Mouse (Mus musculus): ENCODE results near the gene Shc2. TPM values are rescaled to one million over a fixed set of nuclear protein-coding genes. Genes with fewer than 3 reads are reported as not detected.

Shc2 gene
- polyA plus RNA-seq, 1 experiment, result 1.7 TPM

DNA sequence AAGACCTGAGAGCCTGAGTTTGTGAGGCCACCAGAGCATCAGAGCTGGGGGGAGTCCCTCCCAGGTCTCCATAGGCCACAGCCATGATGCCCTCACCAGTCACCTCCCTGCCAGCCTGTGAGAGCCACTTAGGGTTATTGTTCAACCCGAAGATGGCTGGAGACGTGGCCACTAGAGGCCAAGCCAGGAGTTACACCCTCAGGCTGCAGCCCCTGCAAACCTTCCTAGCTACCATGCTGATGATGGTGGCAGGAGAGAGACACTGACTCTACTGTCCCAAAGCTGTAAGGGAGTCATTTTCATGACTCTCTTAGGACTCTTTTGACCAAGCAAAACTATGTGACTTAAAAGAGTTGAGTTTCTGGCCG is 34.4 kb upstream of the Shc2 start:
- H3K27ac ChIP-seq (replicated peaks; ENCODE audit: low read depth, low read length), result no peak overlapping the region
- H3K4me1 ChIP-seq (ENCODE audit: control insufficient read depth, insufficient read depth, insufficient read length, low read length), result peaks cover 8% of the 10 kb centered on the region
- no peak overlapping the region for H3K4me3 ChIP-seq (ENCODE audit: insufficient read depth, low read depth, low read length)

DNA sequence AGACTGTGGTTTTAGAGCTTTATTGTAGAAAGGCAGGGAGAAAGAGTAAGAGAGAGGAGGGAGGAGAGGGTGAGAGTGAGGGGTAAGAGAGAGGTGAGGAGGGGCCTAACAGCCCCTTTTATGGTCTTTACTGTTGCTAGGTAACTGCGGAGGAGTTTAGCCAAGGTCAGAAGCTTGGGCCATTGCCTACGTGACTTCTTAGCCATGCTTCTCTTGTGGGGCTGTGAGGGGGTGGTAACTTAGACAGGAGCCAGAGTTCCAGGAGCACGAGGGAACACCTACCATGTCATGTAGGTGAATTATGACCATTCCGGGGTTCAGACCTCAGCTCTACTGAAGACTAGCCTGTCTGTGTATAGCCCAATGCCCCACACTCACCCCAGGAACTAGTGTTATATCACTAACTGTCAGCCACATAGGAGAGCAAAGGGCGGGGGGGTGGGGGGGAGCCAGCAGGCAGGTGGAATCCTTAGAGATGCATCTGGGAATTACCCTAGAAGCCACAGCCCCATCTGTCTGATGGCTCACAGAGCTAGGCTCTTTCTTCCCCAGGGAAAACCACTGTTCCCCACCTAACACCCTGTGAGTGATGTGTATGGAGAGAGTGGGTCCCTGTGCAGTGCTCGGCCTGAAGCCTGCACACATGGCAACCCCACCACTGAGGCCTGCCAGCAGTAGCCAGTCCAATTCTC is 33.8 kb upstream of the Shc2 start:
- Histone ChIP-seq H3K4me1 (ENCODE audit: control insufficient read depth, insufficient read depth, insufficient read length, low read length) (peaks cover 8% of the 10 kb centered on the region), H3K4me3 (ENCODE audit: insufficient read depth, low read depth, low read length) (no peak overlapping the region), H3K27ac (replicated peaks; ENCODE audit: low read depth, low read length) (no peak overlapping the region)

DNA sequence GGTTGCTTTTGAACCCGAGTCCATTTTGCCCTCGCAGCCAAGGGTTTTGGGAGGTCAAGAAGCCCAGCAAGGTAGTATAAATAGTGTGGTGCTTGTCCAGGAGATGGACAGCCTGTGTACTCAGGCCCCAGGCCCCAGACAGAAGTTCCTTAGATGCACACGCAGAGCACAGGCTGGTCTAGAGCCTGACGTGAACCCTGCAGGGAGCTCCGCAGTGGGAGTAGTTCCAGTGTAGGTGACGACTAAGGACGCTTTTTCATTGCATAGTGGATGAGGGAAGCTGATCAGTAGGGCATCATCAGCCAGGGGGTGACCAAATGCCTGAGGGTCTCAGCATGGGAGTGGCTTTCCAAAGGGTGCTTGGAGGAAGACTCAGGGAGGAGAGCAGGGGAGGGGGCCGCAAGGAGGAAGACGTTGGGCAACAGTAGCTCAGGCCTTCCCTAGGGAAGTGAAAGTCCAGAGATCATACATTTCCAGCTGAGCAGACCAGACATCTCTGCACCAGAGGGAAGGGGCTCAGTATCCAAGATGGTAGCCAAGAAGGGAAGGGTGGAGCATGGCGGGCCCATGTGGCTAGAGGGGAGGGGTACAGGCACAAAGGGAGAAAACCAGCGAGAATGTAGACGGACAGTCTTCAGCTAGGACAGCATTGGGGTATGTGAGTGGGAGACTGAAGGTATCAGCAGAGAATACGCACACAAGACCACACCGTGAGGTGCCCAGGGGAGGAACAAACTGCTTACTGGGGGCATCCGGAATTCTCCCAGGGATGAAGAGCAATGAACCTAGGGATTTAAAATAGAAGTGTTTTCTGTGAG is 32.6 kb upstream of the Shc2 start:
- H3K27ac ChIP-seq (replicated peaks; ENCODE audit: low read depth, low read length), result no peak overlapping the region
- H3K4me3 ChIP-seq (ENCODE audit: insufficient read depth, low read depth, low read length), result peak overlapping the region; percentile 78
- peaks cover 8% of the 10 kb centered on the region for H3K4me1 ChIP-seq (ENCODE audit: control insufficient read depth, insufficient read depth, insufficient read length, low read length)

DNA sequence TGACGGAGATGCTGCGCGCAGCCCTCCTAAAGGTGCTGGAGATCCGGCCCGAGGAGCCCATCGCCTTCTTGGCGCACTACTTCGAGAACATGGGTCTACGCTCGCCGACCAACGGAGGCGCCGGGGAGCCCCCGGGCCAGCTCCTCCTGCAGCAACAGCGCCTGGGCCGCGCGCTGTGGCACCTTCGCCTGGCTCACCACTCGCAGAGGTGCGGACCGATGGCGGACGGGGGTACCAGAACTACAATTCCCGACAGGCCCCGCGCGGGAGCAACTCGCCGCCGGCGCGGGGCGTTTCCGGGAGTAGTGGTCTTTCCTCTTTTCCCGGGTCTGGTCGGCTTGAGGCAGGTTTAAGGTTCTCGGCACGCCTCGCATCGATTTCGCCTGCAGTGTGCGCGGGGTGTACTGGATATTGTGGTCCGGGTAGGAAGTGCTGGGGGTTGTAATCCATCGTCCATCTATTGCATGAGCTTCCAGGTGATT is 31.9 kb upstream of the Shc2 start:
- Histone ChIP-seq H3K27ac (replicated peaks; ENCODE audit: low read depth, low read length) (peak overlapping the region; percentile 79), H3K4me1 (ENCODE audit: control insufficient read depth, insufficient read depth, insufficient read length, low read length) (peaks cover 8% of the 10 kb centered on the region), H3K4me3 (ENCODE audit: insufficient read depth, low read depth, low read length) (peak overlapping the region; percentile 78)

DNA sequence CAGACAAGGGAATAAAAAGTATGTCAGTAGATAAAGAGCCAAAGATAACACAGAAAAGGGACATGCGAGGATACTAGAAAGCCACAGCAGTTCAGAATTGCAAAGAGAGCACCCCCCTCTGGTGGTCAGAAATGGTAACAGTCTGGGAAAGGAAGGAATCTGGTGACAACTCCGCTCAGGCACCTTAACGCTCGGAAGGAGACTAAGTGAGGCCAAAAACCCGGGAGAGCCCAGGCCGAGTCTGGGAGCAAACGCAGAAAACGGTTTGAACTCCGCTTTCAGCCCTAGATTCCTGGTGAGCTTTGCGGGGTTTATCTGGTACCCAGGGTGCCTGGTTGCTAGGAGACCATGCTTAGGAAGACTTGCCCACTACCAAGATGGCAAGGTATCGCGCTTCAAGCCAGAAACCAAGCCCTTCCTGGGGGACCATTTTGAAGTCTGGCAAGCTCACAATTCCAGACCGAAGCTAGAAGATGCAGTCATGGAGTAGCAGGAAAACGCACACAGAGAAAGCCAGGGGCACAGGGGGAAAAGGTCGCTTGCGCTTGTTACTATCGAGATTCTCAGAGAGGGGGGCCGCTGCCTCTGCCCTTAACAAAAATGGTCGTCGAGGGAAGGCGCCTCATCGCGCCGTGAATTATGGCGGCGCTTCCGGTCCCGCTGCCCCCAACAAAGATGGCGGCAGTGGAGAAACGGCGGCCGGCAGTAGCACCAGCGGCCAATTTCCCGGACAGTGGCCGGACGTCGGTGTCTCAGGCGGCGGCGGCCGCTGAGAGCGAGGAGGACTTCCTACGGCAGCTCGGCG is 31.3 kb upstream of the Shc2 start, which contains the start of gene Tpgs1:
Tpgs1 (plus strand) TSS at position 599 of the 805 bp plus-strand sequence.
- Histone ChIP-seq H3K4me3 (ENCODE audit: insufficient read depth, low read depth, low read length) (peak within 1 kb of the TSS; percentile 78), H3K27ac (replicated peaks; ENCODE audit: low read depth, low read length) (peak within 1 kb of the TSS; percentile 92), H3K4me1 (ENCODE audit: control insufficient read depth, insufficient read depth, insufficient read length, low read length) (peaks cover 8% of the 10 kb centered on the region)

DNA sequence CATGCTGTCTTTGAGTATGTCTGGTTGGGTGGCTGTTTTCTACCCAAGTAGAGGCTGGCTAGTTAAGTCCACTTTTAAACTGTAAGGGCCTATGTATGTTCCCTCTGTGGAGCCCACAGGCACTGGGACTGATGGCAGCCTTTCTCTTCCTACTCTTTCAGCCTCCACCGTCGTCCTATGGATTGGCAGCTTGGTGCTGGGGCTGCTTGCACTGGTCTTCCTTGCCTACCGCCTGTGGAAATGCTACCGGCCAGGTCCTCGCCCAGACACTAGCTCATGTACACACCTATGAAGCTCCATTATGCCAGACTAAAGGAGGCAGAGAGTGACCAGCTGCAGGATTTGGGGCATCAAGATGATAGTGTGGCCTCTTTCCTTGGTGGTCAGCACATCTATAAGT is 30.4 kb upstream of the Shc2 start:
- Histone ChIP-seq H3K27ac (replicated peaks; ENCODE audit: low read depth, low read length) (no peak overlapping the region), H3K4me3 (ENCODE audit: insufficient read depth, low read depth, low read length) (no peak overlapping the region), H3K4me1 (ENCODE audit: control insufficient read depth, insufficient read depth, insufficient read length, low read length) (peaks cover 8% of the 10 kb centered on the region)

DNA sequence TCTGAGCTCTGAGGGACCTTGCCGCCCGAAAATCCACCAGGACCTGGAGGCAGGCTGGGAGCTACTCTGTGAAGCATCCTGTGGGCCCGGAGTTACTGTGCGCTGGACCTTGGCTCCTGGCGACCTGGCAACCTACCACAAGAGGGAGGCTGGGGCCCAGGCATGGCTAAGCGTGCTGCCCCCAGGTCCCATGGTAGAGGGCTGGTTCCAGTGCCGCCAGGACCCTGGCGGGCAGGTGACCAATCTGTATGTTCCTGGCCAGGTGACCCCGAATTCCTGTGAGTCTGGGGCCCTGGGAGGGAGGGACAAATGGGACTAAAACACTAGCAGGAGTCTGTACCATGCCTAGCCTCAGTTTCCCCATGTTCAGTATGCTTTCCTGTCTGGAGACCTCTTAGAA is 28.8 kb upstream of the Shc2 start:
- Histone ChIP-seq H3K27ac (replicated peaks; ENCODE audit: low read depth, low read length) (no peak overlapping the region), H3K4me1 (ENCODE audit: control insufficient read depth, insufficient read depth, insufficient read length, low read length) (peaks cover 8% of the 10 kb centered on the region), H3K4me3 (ENCODE audit: insufficient read depth, low read depth, low read length) (no peak overlapping the region)

DNA sequence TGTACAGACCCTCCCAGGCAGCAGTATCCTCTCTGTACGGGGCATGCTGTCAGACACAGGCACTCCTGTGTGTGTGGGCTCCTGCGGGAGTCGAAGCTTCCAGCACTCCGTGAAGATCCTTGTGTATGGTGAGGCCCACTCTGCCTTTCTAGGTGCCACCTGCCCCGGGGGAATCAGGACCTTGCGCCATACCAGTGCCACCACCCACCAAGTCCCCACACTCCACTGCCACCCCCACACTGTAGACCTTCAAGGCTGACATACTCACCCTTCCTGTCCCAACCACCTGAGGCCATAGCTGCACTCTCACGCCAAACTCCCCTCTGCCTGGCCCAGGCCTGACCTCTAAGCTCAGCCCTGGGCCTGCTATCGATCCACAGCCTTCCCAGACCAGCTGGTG is 27.3 kb upstream of the Shc2 start:
- Histone ChIP-seq H3K4me1 (ENCODE audit: control insufficient read depth, insufficient read depth, insufficient read length, low read length) (peaks cover 2% of the 10 kb centered on the region), H3K27ac (replicated peaks; ENCODE audit: low read depth, low read length) (no peak overlapping the region), H3K4me3 (ENCODE audit: insufficient read depth, low read depth, low read length) (no peak overlapping the region)

DNA sequence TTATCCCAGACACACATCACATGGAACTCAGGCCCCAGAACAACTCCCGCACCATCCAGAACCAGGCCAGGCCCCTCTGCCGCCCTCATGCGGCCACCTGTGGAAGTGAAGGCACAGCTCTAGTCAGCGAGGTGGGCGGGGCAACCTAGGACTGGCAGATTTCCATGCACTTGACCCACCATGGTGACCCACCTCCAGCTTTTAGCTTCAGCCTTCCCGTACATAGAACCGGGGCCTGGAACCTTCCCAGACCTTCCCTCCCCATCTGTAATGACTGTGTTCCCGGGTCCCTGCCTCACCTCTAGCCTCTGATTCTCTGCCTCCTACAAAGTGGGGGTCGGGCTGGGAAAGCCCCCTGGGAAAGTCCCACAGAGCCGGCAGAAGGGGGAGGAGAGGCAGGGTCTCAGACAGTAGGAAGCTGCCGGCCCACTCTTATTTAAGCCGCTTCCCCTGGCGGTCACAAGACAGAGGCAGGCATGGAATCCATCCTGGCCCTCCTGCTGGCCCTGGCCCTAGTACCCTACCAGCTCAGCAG is 26.5 kb upstream of the Shc2 start, which contains the start of gene Madcam1:
Madcam1 (plus strand) TSS at position 429 of the 535 bp plus-strand sequence.
- Histone ChIP-seq H3K4me3 (ENCODE audit: insufficient read depth, low read depth, low read length) (no peak within 1 kb of the TSS), H3K4me1 (ENCODE audit: control insufficient read depth, insufficient read depth, insufficient read length, low read length) (no peaks in the 10 kb centered on the region)

DNA sequence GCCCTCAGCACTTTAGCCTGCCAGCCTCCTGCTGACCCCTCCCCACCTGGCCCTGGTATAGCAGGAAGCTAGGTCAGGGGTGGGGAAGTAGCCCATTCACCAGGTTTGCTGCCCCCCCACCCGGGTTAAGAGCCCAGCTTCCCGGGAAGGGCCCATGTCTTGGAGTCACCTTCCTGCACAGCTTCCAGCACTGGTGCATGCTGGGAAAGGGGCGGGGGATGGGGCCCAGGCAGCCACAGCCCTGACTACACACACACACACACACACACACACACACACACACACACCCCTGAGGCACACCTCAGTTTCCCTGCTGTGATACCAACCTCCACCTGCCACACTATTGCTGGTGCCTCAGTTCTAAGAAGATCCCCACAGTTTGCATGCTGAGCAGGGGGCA is 24.1 kb upstream of the Shc2 start:
- no peak overlapping the region for H3K27ac ChIP-seq (replicated peaks; ENCODE audit: low read depth, low read length)
- H3K4me3 ChIP-seq (ENCODE audit: insufficient read depth, low read depth, low read length), result no peak overlapping the region
- no peaks in the 10 kb centered on the region for H3K4me1 ChIP-seq (ENCODE audit: control insufficient read depth, insufficient read depth, insufficient read length, low read length)

More for the DNA sequence above, 26.5 kb upstream of the Shc2 start, which contains the start of gene Madcam1:
- H3K27ac ChIP-seq (replicated peaks; ENCODE audit: low read depth, low read length), result no peak within 1 kb of the TSS

DNA sequence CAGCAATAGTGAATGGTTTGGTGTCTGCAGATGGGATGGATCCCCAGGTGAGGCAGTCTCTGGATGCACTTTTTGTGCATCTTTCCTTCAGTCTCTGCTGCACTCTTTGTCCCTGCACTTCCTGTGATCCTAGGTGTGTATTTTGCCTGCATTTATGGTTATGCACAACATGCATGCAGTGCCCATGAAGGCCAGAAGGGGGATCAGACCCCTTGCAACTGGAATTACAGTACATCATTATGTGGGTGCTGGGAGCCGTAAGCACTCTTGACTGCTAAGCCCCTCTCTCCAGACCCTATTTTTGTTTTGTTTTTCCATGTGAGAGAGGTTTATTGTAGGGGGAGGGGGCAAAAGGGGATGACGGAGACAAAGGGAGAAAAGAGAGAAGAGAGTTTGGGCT is 22.6 kb upstream of the Shc2 start:
- H3K27ac ChIP-seq (replicated peaks; ENCODE audit: low read depth, low read length), result no peak overlapping the region
- no peaks in the 10 kb centered on the region for H3K4me1 ChIP-seq (ENCODE audit: control insufficient read depth, insufficient read depth, insufficient read length, low read length)
- H3K4me3 ChIP-seq (ENCODE audit: insufficient read depth, low read depth, low read length), result no peak overlapping the region

DNA sequence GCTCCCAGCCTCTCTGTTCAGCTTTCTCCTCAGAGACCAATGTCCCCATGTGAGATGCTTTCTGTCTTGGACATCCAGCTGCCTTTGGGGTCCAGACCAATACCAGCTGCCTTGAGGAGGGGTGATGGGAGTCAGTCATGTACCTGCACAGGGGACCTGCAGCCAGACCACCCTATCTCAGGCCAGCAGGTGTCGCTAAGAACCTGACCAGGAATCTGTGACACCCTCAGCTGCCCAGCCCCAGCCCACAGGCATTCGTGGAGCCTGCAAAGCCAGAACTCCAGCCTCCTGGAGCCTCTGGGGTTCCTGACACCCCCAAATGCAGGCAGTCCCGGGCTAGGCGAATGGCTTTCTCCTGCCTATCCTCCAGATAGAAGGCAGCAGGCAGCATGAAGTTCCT is 21.1 kb upstream of the Shc2 start:
- Histone ChIP-seq H3K27ac (replicated peaks; ENCODE audit: low read depth, low read length) (no peak overlapping the region), H3K4me3 (ENCODE audit: insufficient read depth, low read depth, low read length) (no peak overlapping the region), H3K4me1 (ENCODE audit: control insufficient read depth, insufficient read depth, insufficient read length, low read length) (no peaks in the 10 kb centered on the region)

DNA sequence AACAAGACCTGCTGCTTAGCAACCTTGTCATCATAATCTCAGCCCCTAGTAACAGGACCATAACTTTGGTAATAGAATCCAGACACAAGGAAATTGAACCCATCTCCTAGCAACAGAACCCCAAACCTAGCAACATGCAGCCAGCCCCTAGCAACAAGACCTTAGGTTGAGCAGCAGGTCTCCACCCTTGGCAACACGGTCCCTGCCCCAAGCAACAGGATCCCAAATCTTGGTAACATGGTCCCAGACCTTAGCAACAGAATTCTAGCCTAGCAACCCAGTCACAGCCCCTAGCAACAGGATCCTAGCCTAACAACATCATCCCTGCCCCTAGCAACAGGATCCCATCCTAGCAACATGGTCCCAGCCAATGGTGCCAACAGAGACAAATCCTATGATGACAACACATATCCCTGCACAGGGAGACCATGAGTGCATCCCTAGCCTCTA is 17.3 kb upstream of the Shc2 start:
- H3K27ac ChIP-seq (replicated peaks; ENCODE audit: low read depth, low read length), result no peak overlapping the region
- H3K4me1 ChIP-seq (ENCODE audit: control insufficient read depth, insufficient read depth, insufficient read length, low read length), result no peaks in the 10 kb centered on the region
- no peak overlapping the region for H3K4me3 ChIP-seq (ENCODE audit: insufficient read depth, low read depth, low read length)

DNA sequence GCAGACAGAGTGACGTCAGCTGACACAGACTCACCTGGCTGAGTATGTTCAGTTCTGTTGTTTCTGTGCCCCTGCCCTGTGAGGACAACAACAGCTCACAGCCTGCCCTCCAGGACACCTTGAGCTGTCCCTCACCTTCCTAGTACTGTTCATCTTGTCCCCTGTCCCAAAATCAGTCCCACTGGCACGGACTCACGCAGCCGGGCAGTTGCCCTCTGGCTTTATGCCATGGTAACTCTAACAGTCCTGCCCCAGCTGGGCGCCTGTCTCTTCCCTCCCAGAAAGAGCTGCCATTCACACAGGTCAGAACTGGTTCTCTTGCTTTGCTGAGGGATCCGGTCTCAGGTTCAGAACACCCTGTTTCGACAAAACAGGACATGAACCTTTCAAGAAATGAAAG is 15.1 kb upstream of the Shc2 start:
- Histone ChIP-seq H3K4me1 (ENCODE audit: control insufficient read depth, insufficient read depth, insufficient read length, low read length) (no peaks in the 10 kb centered on the region), H3K27ac (replicated peaks; ENCODE audit: low read depth, low read length) (no peak overlapping the region), H3K4me3 (ENCODE audit: insufficient read depth, low read depth, low read length) (no peak overlapping the region)
